Mouse (Mus musculus): ENCODE measurements around the gene Lrmda. TPM values are rescaled to one million over a fixed set of nuclear protein-coding genes. Genes with fewer than 3 reads are reported as not detected.

The Lrmda gene
- polyA plus RNA-seq, 1 experiment from 2014 or later = 0.22 TPM

GRCm38 (mm10) chr14:21994061-21994990 lies 25.2 kb upstream of the Lrmda start:
- Histone ChIP-seq H3K27me3 (peaks cover 78% of the 10 kb centered on the region), H3K9ac (peak overlapping the region; percentile 56; the same call in 1 of the 2 replicates), H3K9me3 (no peaks in the 10 kb centered on the region), H3K4me1 (peaks cover 52% of the 10 kb centered on the region), H3K27ac (0 out of 2 replicates have a peak overlapping the region, but pooled peaks have one; percentile 65), H3K4me2 (peak overlapping the region; percentile 72), H3K4me3 (replicated peaks) (peak overlapping the region; percentile 49), H3K36me3 (replicated peaks) (no peaks in the 10 kb centered on the region)
- ATAC-seq (ENCODE audit: low FRiP score) = no peak
- 2% methylated on average over 44 of the region's 44 CpGs for WGBS

GRCm38 (mm10) chr14:21995031-21995754 lies 24.3 kb upstream of the Lrmda start:
- peak; percentile 76 for ATAC-seq (ENCODE audit: low FRiP score)
- Histone ChIP-seq H3K4me1 (peaks cover 43% of the 10 kb centered on the region), H3K27me3 (peaks cover 76% of the 10 kb centered on the region), H3K4me2 (peak overlapping the region; percentile 72), H3K36me3 (replicated peaks) (no peaks in the 10 kb centered on the region), H3K9me3 (no peaks in the 10 kb centered on the region), H3K9ac (peak overlapping the region; percentile 56), H3K27ac (peak overlapping the region; percentile 65), H3K4me3 (replicated peaks) (peak overlapping the region; percentile 49)
- under 1% methylated on average over 33 of the region's 36 CpGs for WGBS

- Histone ChIP-seq H3K4me2 (no peak overlapping the region), H3K9me3 (no peaks in the 10 kb centered on the region), H3K36me3 (replicated peaks) (no peaks in the 10 kb centered on the region), H3K4me3 (replicated peaks) (no peak overlapping the region), H3K27ac (no peak overlapping the region), H3K4me1 (peaks cover 12% of the 10 kb centered on the region), H3K27me3 (peaks cover 65% of the 10 kb centered on the region), H3K9ac (no peak overlapping the region)
- ATAC-seq (ENCODE audit: low FRiP score) = no peak
- 93% methylated on average over 4 of the region's 4 CpGs for WGBS
These were observed 19.9 kb upstream of the Lrmda start for GRCm38 (mm10) chr14:21999588-21999987.

GRCm38 (mm10) chr14:22003231-22003630 lies 16.3 kb upstream of the Lrmda start:
- peaks cover 10% of the 10 kb centered on the region; the same call in 1 of the 2 replicates for H3K4me1 ChIP-seq
- no peaks in the 10 kb centered on the region for H3K9me3 ChIP-seq
- ATAC-seq (ENCODE audit: low FRiP score) = no peak
- no peak overlapping the region for H3K4me3 ChIP-seq (replicated peaks)
- H3K27ac ChIP-seq = no peak overlapping the region
- H3K4me2 ChIP-seq = no peak overlapping the region
- H3K36me3 ChIP-seq (replicated peaks) = no peaks in the 10 kb centered on the region
- 72% methylated on average over 1 of the region's 1 CpGs for WGBS
- peaks cover 67% of the 10 kb centered on the region for H3K27me3 ChIP-seq
- no peak overlapping the region for H3K9ac ChIP-seq

- 94% methylated on average over 4 of the region's 4 CpGs for WGBS
- Histone ChIP-seq H3K4me1 (peaks cover 10% of the 10 kb centered on the region; the same call in 1 of the 2 replicates), H3K27me3 (peaks cover 67% of the 10 kb centered on the region), H3K9me3 (no peaks in the 10 kb centered on the region), H3K9ac (no peak overlapping the region), H3K4me2 (no peak overlapping the region), H3K4me3 (replicated peaks) (no peak overlapping the region), H3K36me3 (replicated peaks) (no peaks in the 10 kb centered on the region), H3K27ac (no peak overlapping the region)
- ATAC-seq (ENCODE audit: low FRiP score) = no peak
These were observed 15.9 kb upstream of the Lrmda start for GRCm38 (mm10) chr14:22003631-22004030.

- peak; percentile 58; the same call in 1 of the 2 replicates for ATAC-seq (ENCODE audit: low FRiP score)
- H3K4me1 ChIP-seq = peaks cover 10% of the 10 kb centered on the region; the same call in 1 of the 2 replicates
- no peaks in the 10 kb centered on the region for H3K9me3 ChIP-seq
- H3K9ac ChIP-seq = no peak overlapping the region
- no peak overlapping the region for H3K27ac ChIP-seq
- 11% methylated on average over 4 of the region's 4 CpGs for WGBS
- H3K4me2 ChIP-seq = no peak overlapping the region
- no peak overlapping the region for H3K4me3 ChIP-seq (replicated peaks)
- H3K36me3 ChIP-seq (replicated peaks) = no peaks in the 10 kb centered on the region
- peaks cover 66% of the 10 kb centered on the region for H3K27me3 ChIP-seq
These were observed 14.6 kb upstream of the Lrmda start for GRCm38 (mm10) chr14:22004943-22005342.

GRCm38 (mm10) chr14:22007006-22007405 lies 12.5 kb upstream of the Lrmda start:
- no peak overlapping the region for H3K4me3 ChIP-seq (replicated peaks)
- H3K27me3 ChIP-seq = peaks cover 73% of the 10 kb centered on the region
- H3K27ac ChIP-seq = no peak overlapping the region
- no peaks in the 10 kb centered on the region for H3K9me3 ChIP-seq
- no peaks in the 10 kb centered on the region for H3K36me3 ChIP-seq (replicated peaks)
- peaks cover 10% of the 10 kb centered on the region; the same call in 1 of the 2 replicates for H3K4me1 ChIP-seq
- no peak overlapping the region for H3K4me2 ChIP-seq
- 90% methylated on average over 6 of the region's 6 CpGs for WGBS
- H3K9ac ChIP-seq = no peak overlapping the region
- ATAC-seq (ENCODE audit: low FRiP score) = no peak

- peaks cover 3% of the 10 kb centered on the region; the same call in 1 of the 2 replicates for H3K4me1 ChIP-seq
- no peak overlapping the region for H3K9ac ChIP-seq
- H3K4me3 ChIP-seq (replicated peaks) = no peak overlapping the region
- H3K27me3 ChIP-seq = peaks cover 81% of the 10 kb centered on the region
- no peak for ATAC-seq (ENCODE audit: low FRiP score)
- 92% methylated on average over 5 of the region's 5 CpGs for WGBS
- no peaks in the 10 kb centered on the region for H3K36me3 ChIP-seq (replicated peaks)
- H3K4me2 ChIP-seq = no peak overlapping the region
- no peak overlapping the region for H3K27ac ChIP-seq
- H3K9me3 ChIP-seq = no peaks in the 10 kb centered on the region
These were observed 5.2 kb upstream of the Lrmda start for GRCm38 (mm10) chr14:22014315-22014714.

GRCm38 (mm10) chr14:22014781-22015180 lies 4.7 kb upstream of the Lrmda start:
- Histone ChIP-seq H3K4me3 (replicated peaks) (no peak overlapping the region), H3K9me3 (no peaks in the 10 kb centered on the region), H3K27ac (no peak overlapping the region), H3K27me3 (peaks cover 82% of the 10 kb centered on the region), H3K4me2 (no peak overlapping the region), H3K9ac (no peak overlapping the region), H3K36me3 (replicated peaks) (no peaks in the 10 kb centered on the region), H3K4me1 (peaks cover 7% of the 10 kb centered on the region)
- WGBS = 73% methylated on average over 4 of the region's 4 CpGs
- no peak for ATAC-seq (ENCODE audit: low FRiP score)

GRCm38 (mm10) chr14:22017011-22017410 lies 2.5 kb upstream of the Lrmda start:
- no peak overlapping the region for H3K4me2 ChIP-seq
- H3K4me1 ChIP-seq = peaks cover 15% of the 10 kb centered on the region
- no peak overlapping the region for H3K27ac ChIP-seq
- no peak overlapping the region for H3K4me3 ChIP-seq (replicated peaks)
- no peaks in the 10 kb centered on the region for H3K36me3 ChIP-seq (replicated peaks)
- no peaks in the 10 kb centered on the region for H3K9me3 ChIP-seq
- peaks cover 88% of the 10 kb centered on the region for H3K27me3 ChIP-seq
- 77% methylated on average over 5 of the region's 5 CpGs for WGBS
- ATAC-seq (ENCODE audit: low FRiP score) = no peak
- H3K9ac ChIP-seq = no peak overlapping the region

GRCm38 (mm10) chr14:22019949-22020845 lies 685 bp downstream of the Lrmda start:
- peaks cover 15% of the 10 kb centered on the region for H3K4me1 ChIP-seq
- H3K4me3 ChIP-seq (replicated peaks) = peak overlapping the region; percentile 34
- peaks cover 70% of the 10 kb centered on the region for H3K27me3 ChIP-seq
- peak overlapping the region; percentile 25; the same call in 1 of the 2 replicates for H3K9ac ChIP-seq
- peak overlapping the region; percentile 63 for H3K4me2 ChIP-seq
- H3K9me3 ChIP-seq = no peaks in the 10 kb centered on the region
- no peak overlapping the region for H3K27ac ChIP-seq
- 40% methylated on average over 12 of the region's 12 CpGs for WGBS
- H3K36me3 ChIP-seq (replicated peaks) = no peaks in the 10 kb centered on the region
- no peak for ATAC-seq (ENCODE audit: low FRiP score)
